Comparison of ENCODE assay signal across 8 mouse cellular contexts in genomic region chr1:51879333-51879770, GRCm38 (mm10). TPM values are rescaled to one million over a fixed set of nuclear protein-coding genes. Genes with fewer than 3 reads are reported as not detected.
DNase-seq lines count a peak whose midpoint lies in the region; ATAC-seq and TF ChIP-seq lines count a peak whose summit lies in the region.

No protein-coding gene starts in this region.

- ATAC-seq in limb, embryonic 13.5 days (ENCODE audit: low FRiP score, low read depth): 0 out of 2 replicates have a peak, but pooled peaks have one; percentile 7

- H3K4me3 ChIP-seq in ES-Bruce4 (ENCODE audit: low read depth, low read length): no peak overlapping the region
- no peak overlapping the region for H3K4me3 ChIP-seq in limb, embryonic 13.5 days

- DNase-seq in embryo, embryonic 10 days (ENCODE audit: low spot score): peak; percentile 56
- peak; percentile 58 for DNase-seq in heart, postnatal 4 days
- peak; percentile 13 for DNase-seq in skeletal muscle tissue, adult 2 months (ENCODE audit: low read depth, low spot score)
- no peak for DNase-seq in adipocyte (ENCODE audit: low spot score)
- DNase-seq in spleen, adult 12 weeks (ENCODE audit: low spot score): no peak
- no peak for DNase-seq in layer of hippocampus, postnatal 10 days (ENCODE audit: low spot score in 2 of 2)

- no peaks in the 10 kb centered on the region for H3K27me3 ChIP-seq in ES-Bruce4 (ENCODE audit: control insufficient read depth, insufficient read depth, low read length, poor library complexity, severe bottlenecking)
- H3K27me3 ChIP-seq in limb, embryonic 13.5 days: no peaks in the 10 kb centered on the region

- WGBS in limb, embryonic 13.5 days: 31% methylated on average over 9 of the region's 9 CpGs

- no peak overlapping the region for H3K9ac ChIP-seq in ES-Bruce4 (ENCODE audit: low read depth, poor library complexity, severe bottlenecking)
- H3K9ac ChIP-seq in limb, embryonic 13.5 days: no peak overlapping the region

- H3K4me1 ChIP-seq in ES-Bruce4 (ENCODE audit: control insufficient read depth, insufficient read depth, low read length): no peaks in the 10 kb centered on the region
- H3K4me1 ChIP-seq in limb, embryonic 13.5 days: peaks cover 35% of the 10 kb centered on the region

- no peaks in the 10 kb centered on the region for H3K36me3 ChIP-seq in ES-Bruce4 (ENCODE audit: control insufficient read depth, insufficient read depth, low read length, poor library complexity, severe bottlenecking)
- H3K36me3 ChIP-seq in limb, embryonic 13.5 days: peaks cover 15% of the 10 kb centered on the region

- TF ChIP-seq CTCF in ES-Bruce4 (IDR thresholded peaks at IDR 0.05; ENCODE audit: low read depth, low read length): no peak

- H3K27ac ChIP-seq in ES-Bruce4 (ENCODE audit: insufficient read depth, low read length): no peak overlapping the region
- no peak overlapping the region for H3K27ac ChIP-seq in limb, embryonic 13.5 days

- no peak for TF ChIP-seq POLR2A in ES-Bruce4 (IDR thresholded peaks at IDR 0.05; ENCODE audit: insufficient read depth, low read length)

- peak; percentile 59 for TF ChIP-seq EP300 in ES-Bruce4 (IDR thresholded peaks at IDR 0.05; ENCODE audit: insufficient read depth, low read depth, low read length)

- no peak overlapping the region for H3K4me2 ChIP-seq in limb, embryonic 13.5 days (replicated peaks)

- no peaks in the 10 kb centered on the region for H3K9me3 ChIP-seq in ES-Bruce4 (replicated peaks; ENCODE audit: control insufficient read depth, insufficient read depth, low read length, poor library complexity, severe bottlenecking)
- no peaks in the 10 kb centered on the region for H3K9me3 ChIP-seq in limb, embryonic 13.5 days

RNA-seq across cellular contexts. Expression of gene Myo1b, which starts 36.5 kb away (rescaled TPM):
- 46.3 and 54.4 TPM in 2 replicates for polyA plus RNA-seq in ES-Bruce4 (2011; ENCODE audit: insufficient read depth, insufficient read length, low read depth, missing spikeins)
- 10 to 100 TPM; 60.3 to 64.2 TPM for total RNA-seq in heart, postnatal 4 days (2021)
- polyA plus RNA-seq in limb, embryonic 13.5 days (2015; fragmentation: Nextera tagmentation; extraction: Ambion mirVana): 104 and 106 TPM in 2 replicates
- total RNA-seq in layer of hippocampus, postnatal 10 days (2021): 10 to 100 TPM; 40.4 to 52.1 TPM

Comparison
In these comparisons a context has a peak if more than half of its experiments do, and no peak if none do; other contexts are left out.
1. DNase-seq: peak in embryo, embryonic 10 days (single experiment), heart, postnatal 4 days (single experiment) and skeletal muscle tissue, adult 2 months (single experiment); none in adipocyte (single experiment), spleen, adult 12 weeks (single experiment) and layer of hippocampus, postnatal 10 days (0 of 2).